Mouse (Mus musculus) forebrain, embryonic 14.5 days (tissue): ENCODE results near the gene Rnf10. TPM values are rescaled to one million over a fixed set of nuclear protein-coding genes. Genes with fewer than 3 reads are reported as not detected.

ENCODE experiments used
- ATAC-seq: fragments of 200-750 bp; cut with Nextera tagmentation; 2 replicates; pipeline ENCODE4 v1.8.0; 2017; ENCODE audit warnings: mild to moderate bottlenecking, moderate library complexity
- DNase-seq: peaks from one replicate; pipeline ENCODE4 v3.0.0-alpha.2; 2015; ENCODE audit warnings: low spot score
- H3K27ac ChIP-seq: fragments of 300-500 bp; sonication (generic); 2 replicates; pipeline ENCODE4 v1.5.1; 2014; ENCODE audit warnings: low read depth, mild to moderate bottlenecking, control low read depth, low read length, moderate library complexity
- H3K27me3 ChIP-seq: fragments of 300-500 bp; sonication (generic); replicated peaks from 2 replicates; pipeline ENCODE4 v1.6.1; 2014; ENCODE audit warnings: low read length, control low read depth, mixed read lengths; ENCODE audit not compliant: control insufficient read depth, insufficient read depth
- H3K36me3 ChIP-seq: fragments of 300-500 bp; sonication (generic); 2 replicates; pipeline ENCODE4 v1.6.1; 2014; ENCODE audit warnings: low read length, control low read depth; ENCODE audit not compliant: control insufficient read depth, insufficient read depth
- H3K4me1 ChIP-seq: fragments of 300-500 bp; sonication (generic); 2 replicates; pipeline ENCODE4 v1.6.1; 2014; ENCODE audit warnings: antibody characterized with exemption, low read length, control low read depth; ENCODE audit not compliant: control insufficient read depth, insufficient read depth
- H3K4me2 ChIP-seq: fragments of 300-500 bp; sonication (generic); 2 replicates; pipeline ENCODE4 v1.6.1; 2014; ENCODE audit warnings: mild to moderate bottlenecking, control low read depth, low read length
- H3K4me3 ChIP-seq: fragments of 300-500 bp; sonication (generic); 2 replicates; pipeline ENCODE4 v1.5.1; 2014; ENCODE audit warnings: low read depth, low read length, control low read depth
- H3K9ac ChIP-seq: fragments of 300-500 bp; sonication (generic); 2 replicates; pipeline ENCODE4 v1.6.1; 2014; ENCODE audit warnings: mild to moderate bottlenecking, low read length, control low read depth, moderate library complexity
- H3K9me3 ChIP-seq: fragments of 300-500 bp; sonication (generic); replicated peaks from 2 replicates; pipeline ENCODE4 v1.6.1; 2016; ENCODE audit warnings: low read length, control low read depth, mixed read lengths; ENCODE audit not compliant: control insufficient read depth
- WGBS: fragments of 180-500 bp; shearing (Covaris S2); extraction: QIAGEN DNeasy Blood & Tissue Kit; methylation state at CpG from one replicate; pipeline ENCODE4 v1.1.7; 2014; 5-methylcytosine and 5-hydroxymethylcytosine counted together
- polyA plus RNA-seq: library from polyadenylated mRNA; unstranded; fragments of >200 nt; fragmentation: Nextera tagmentation; extraction: Ambion mirVana; gene quantifications from 2 replicates; pipeline ENCODE4 v1.2.1, GENCODE M21; 2014

The Rnf10 gene
- polyA plus RNA-seq, 1 experiment from 2014 or later = 64.3 TPM

DNA sequence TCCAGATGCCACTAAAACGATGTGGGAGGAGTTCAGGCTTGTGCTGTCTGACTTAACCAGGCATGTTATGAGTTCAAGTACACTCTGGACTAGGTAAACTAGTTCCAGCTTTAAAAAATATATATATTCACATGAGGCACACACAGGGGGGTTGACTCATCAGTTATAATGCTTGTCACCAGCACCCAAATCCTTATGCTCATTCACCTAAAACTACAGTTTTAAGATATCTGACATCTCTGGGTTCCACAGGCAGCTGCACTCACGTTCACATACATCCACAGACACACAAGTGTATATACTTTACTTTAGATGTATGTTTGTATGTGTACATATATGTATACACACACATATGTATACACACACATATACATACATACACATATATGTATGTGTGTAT lies 6.1 kb upstream of the Rnf10 start:
- H3K9me3 ChIP-seq = no peaks in the 10 kb centered on the region
- peaks cover 4% of the 10 kb centered on the region; the same call in 1 of the 2 replicates for H3K4me1 ChIP-seq
- H3K36me3 ChIP-seq = peaks cover 8% of the 10 kb centered on the region
- no peak overlapping the region for H3K4me3 ChIP-seq
- DNase-seq = no peak
- no peak overlapping the region for H3K9ac ChIP-seq
- ATAC-seq = no peak
- no peak overlapping the region for H3K4me2 ChIP-seq
- 48% methylated on average over 2 of the region's 2 CpGs for WGBS
- no peak overlapping the region for H3K27ac ChIP-seq
- no peaks in the 10 kb centered on the region for H3K27me3 ChIP-seq

DNA sequence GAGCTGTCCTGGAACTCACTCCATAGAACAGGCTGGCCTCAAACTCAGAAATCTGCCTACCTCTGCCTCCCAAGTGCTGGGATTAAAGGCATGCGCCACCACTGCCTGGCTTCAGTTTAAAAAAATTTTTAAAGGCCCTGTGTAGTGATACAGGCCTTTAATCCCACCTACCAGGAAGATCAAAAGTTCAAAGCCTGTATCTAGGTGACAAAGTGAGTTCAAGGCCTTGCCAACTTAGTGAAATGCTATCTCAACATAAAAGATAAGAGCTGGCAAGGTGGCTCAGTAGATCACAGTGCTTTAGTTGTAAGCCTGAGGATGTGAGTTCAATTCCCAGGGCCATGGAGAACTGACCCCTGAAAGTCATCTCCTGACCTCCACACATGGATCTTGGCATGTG lies 5.4 kb upstream of the Rnf10 start:
- H3K27ac ChIP-seq = no peak overlapping the region
- WGBS = 84% methylated on average over 1 of the region's 1 CpGs
- H3K27me3 ChIP-seq = no peaks in the 10 kb centered on the region
- H3K9me3 ChIP-seq = no peaks in the 10 kb centered on the region
- ATAC-seq = no peak
- no peak overlapping the region for H3K4me2 ChIP-seq
- DNase-seq = no peak
- H3K4me1 ChIP-seq = peaks cover 10% of the 10 kb centered on the region
- 0 out of 2 replicates have a peak, but pooled peaks cover under 1% of the 10 kb centered on the region for H3K36me3 ChIP-seq
- H3K9ac ChIP-seq = no peak overlapping the region
- no peak overlapping the region for H3K4me3 ChIP-seq

DNA sequence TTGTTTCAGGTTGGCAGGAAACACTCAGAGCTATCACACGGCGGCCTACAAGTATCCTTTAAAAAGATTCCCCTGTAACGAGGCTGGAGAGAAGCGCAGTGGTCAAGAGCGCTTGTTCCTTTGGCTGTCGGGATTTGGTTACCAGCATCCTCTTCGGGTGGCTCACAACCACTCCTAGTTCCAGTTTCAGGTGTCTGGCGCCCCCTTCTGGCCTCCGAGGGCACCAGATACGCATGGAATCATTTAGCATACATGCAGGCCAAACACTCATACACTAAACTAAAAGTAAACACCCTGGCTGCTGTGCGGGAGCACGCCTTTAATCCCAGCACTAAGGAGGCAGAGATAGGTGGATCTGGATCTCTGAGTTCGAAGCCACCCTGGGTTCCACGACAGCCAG lies 3.3 kb upstream of the Rnf10 start:
- DNase-seq = peak; percentile 17
- Histone ChIP-seq H3K4me1 (peaks cover 16% of the 10 kb centered on the region), H3K27ac (no peak overlapping the region), H3K27me3 (no peaks in the 10 kb centered on the region), H3K9ac (no peak overlapping the region), H3K9me3 (no peaks in the 10 kb centered on the region), H3K4me2 (no peak overlapping the region), H3K36me3 (no peaks in the 10 kb centered on the region), H3K4me3 (no peak overlapping the region)
- ATAC-seq = no peak
- WGBS = 36% methylated on average over 14 of the region's 14 CpGs

DNA sequence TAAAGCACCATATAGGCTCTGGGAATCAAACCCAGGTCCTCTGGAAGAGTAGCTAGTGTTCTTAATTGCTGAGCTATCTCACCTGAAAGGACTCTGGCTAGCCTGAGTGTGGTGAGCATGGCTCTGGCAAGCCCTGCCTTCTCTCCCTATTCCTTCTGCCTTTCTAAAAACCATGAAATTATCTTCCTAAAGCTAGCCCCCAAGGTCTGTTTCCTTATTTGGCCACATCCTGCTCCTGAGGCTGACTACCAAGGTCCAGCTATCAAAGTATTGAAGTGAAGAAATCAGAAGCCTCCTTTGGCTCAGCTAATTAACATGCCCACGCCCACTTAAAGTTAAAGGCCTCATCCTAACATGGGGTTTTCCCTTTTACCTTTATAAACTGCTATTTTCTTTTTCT lies 2.1 kb upstream of the Rnf10 start:
- 83% methylated on average over 1 of the region's 1 CpGs for WGBS
- H3K9me3 ChIP-seq = no peaks in the 10 kb centered on the region
- no peak overlapping the region for H3K4me2 ChIP-seq
- DNase-seq (no peak), ATAC-seq (no peak)
- H3K4me3 ChIP-seq = no peak overlapping the region
- H3K27me3 ChIP-seq = no peaks in the 10 kb centered on the region
- H3K27ac ChIP-seq = no peak overlapping the region
- peaks cover 2% of the 10 kb centered on the region; the same call in 1 of the 2 replicates for H3K36me3 ChIP-seq
- no peak overlapping the region; the same call in 1 of the 2 replicates for H3K9ac ChIP-seq
- H3K4me1 ChIP-seq = peaks cover 25% of the 10 kb centered on the region

DNA sequence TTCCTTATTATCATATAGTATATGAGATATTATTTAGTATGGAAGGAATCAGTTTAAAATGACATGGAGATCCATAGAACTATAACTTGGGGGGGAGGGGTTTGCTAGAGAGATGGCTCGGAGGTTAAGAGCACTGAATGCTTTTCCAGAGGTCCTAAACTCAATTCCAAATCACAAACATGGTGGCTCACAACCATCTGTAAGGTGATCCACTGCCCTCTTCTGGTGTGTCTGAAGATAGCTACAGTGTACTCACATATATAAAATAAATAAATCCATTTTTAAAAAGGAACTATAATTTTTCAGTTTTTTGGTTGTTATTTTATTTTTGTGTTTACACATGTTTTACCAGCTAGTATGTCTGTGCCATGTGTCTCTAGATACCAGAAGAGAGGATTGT lies 1.7 kb upstream of the Rnf10 start:
- 67% methylated on average over 1 of the region's 1 CpGs for WGBS
- Histone ChIP-seq H3K9ac (no peak overlapping the region; the same call in 1 of the 2 replicates), H3K36me3 (peaks cover 6% of the 10 kb centered on the region; the same call in 1 of the 2 replicates), H3K4me2 (no peak overlapping the region), H3K27me3 (no peaks in the 10 kb centered on the region), H3K4me1 (peaks cover 27% of the 10 kb centered on the region), H3K9me3 (no peaks in the 10 kb centered on the region), H3K4me3 (no peak overlapping the region), H3K27ac (no peak overlapping the region)
- peak; percentile 11 for DNase-seq
- no peak for ATAC-seq

DNA sequence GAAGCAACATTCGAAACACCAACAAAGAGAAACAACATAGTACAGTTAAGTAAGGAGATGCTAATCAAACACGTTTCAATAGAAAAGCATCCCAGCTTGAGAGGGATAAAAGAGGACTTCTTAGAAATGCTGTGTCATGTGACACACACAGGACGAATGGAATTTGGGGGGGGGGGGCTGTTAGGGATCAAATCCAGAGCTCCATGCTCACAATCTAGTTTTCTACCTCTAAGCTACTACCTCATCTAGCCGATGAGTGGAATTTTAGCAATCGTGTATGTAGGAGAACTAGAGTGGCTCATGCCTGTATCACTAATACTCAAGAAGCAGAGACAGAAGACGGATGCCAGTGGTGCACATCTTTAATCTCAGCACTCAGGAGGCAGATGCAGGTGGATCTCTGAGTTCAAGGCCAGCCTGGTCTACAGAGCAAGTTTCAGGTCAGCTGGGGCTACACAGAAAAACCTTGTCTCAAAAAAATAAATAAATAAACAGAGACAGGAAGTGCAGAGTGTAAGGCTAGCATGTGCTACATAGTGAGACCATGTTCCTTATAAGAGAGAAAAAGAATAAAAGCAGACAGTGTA lies 944 bp upstream of the Rnf10 start:
- Histone ChIP-seq H3K9ac (peak overlapping the region; percentile 65), H3K27me3 (no peaks in the 10 kb centered on the region), H3K9me3 (no peaks in the 10 kb centered on the region), H3K36me3 (peaks cover 13% of the 10 kb centered on the region; the same call in 1 of the 2 replicates), H3K4me1 (peaks cover 27% of the 10 kb centered on the region), H3K4me3 (0 out of 2 replicates have a peak overlapping the region, but pooled peaks have one; percentile 100), H3K4me2 (peak overlapping the region; percentile 87), H3K27ac (peak overlapping the region; percentile 84)
- ATAC-seq (no peak), DNase-seq (peak; percentile 7)
- WGBS = 63% methylated on average over 6 of the region's 6 CpGs

DNA sequence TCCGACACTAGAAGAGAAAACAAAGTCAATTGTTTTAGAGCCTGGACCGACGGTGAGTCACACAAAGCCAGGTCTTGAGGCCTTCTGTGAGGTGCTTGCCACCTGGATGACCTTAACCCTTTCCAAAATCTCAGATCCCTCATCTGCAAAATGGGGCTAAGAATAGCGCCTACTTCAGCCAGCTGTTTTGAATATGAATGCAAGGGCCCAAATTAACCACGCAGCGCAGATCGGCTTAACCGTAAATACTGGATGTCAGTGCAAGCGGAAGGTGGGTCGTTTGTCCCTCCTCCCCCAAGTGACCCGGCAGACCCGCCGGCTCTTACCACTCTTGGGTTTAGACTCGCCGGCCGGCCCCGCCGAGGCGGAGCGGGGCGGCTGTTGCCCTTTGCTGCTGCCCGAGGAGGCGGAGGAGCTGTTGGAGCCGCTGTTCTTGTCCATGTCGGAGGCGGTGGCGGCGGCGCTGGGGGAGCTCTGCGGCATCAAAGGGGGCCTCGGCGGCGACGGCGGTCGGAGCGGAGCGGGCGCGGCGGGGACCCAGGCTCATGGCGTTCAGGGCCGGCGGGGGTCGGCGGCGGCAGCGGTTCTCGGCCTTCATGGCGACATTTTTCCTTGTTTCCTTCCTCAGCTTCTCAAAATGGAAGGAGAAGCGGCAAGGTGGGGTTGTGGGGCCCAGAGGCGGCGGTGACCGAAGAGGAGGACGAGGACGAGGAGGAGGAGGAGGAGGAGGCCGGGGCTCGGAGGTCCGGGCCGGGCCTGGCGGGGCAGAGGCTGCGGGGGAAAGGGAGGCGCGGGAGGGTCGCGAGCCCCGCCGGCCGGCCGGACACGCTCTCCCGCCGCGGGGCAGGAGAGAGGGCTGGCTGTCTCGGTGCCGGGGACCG lies 527 bp downstream of the Rnf10 start:
- peak overlapping the region; percentile 100 for H3K4me3 ChIP-seq
- peak overlapping the region; percentile 81; the same call in 1 of the 2 replicates for H3K27ac ChIP-seq
- H3K9ac ChIP-seq = peak overlapping the region; percentile 97
- ATAC-seq = peak; percentile 71
- H3K4me1 ChIP-seq = peaks cover 27% of the 10 kb centered on the region
- DNase-seq = peak; percentile 33
- under 1% methylated on average over 71 of the region's 77 CpGs for WGBS
- no peaks in the 10 kb centered on the region for H3K9me3 ChIP-seq
- H3K4me2 ChIP-seq = peak overlapping the region; percentile 87
- H3K36me3 ChIP-seq = peaks cover 20% of the 10 kb centered on the region; the same call in 1 of the 2 replicates
- no peaks in the 10 kb centered on the region for H3K27me3 ChIP-seq

DNA sequence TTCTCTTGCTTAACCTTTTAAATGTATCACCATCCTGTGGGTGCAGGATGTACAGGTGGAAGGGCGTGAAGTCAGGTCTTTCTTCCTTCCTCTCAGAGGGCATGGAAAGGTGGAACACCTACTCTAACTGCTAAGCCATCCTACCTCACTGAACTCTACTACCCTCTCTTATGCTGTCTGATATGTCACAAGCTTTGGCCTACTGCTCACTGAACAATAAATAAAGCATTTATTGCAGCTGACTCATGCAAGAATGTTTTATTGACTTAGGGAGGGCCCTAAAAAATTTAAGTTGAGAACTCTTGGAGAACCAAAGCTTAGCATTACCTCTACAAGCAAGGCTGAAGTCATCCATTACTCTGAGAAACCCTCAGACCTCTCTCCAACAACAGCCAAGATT lies 2.7 kb downstream of the Rnf10 start:
- WGBS = 94% methylated on average over 1 of the region's 1 CpGs
- H3K4me2 ChIP-seq = peak overlapping the region; percentile 87; the same call in 1 of the 2 replicates
- peaks cover 27% of the 10 kb centered on the region for H3K4me1 ChIP-seq
- no peak overlapping the region for H3K9ac ChIP-seq
- H3K27ac ChIP-seq = no peak overlapping the region
- no peaks in the 10 kb centered on the region for H3K27me3 ChIP-seq
- no peak for ATAC-seq
- no peaks in the 10 kb centered on the region for H3K9me3 ChIP-seq
- no peak for DNase-seq
- peaks cover 28% of the 10 kb centered on the region; the same call in 1 of the 2 replicates for H3K36me3 ChIP-seq
- no peak overlapping the region for H3K4me3 ChIP-seq

DNA sequence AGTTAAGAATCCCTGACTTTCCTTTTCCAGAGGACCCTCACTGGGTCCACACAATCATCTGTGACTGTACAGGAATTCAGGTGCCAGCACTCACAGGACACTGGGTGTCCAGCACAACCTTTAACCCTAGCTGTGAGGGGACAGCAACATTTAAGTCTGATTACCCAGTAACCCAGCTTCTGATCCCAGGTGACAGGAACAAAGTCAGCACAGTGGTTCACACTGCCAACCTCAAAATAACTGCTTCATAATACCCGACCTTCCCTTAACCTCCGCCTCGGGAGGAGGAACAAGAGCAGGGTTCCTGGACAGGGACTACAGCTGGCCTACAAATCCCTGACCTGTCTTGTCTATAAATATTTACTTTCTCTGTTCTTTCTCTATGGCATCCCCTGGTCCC lies 4.4 kb downstream of the Rnf10 start:
- no peak overlapping the region for H3K9ac ChIP-seq
- H3K27me3 ChIP-seq = no peaks in the 10 kb centered on the region
- WGBS = 86% methylated on average over 3 of the region's 3 CpGs
- H3K4me1 ChIP-seq = peaks cover 23% of the 10 kb centered on the region
- no peak overlapping the region for H3K4me3 ChIP-seq
- DNase-seq (no peak), ATAC-seq (no peak)
- no peaks in the 10 kb centered on the region for H3K9me3 ChIP-seq
- H3K4me2 ChIP-seq = no peak overlapping the region
- peaks cover 28% of the 10 kb centered on the region; the same call in 1 of the 2 replicates for H3K36me3 ChIP-seq
- H3K27ac ChIP-seq = no peak overlapping the region
